Mouse (Mus musculus) MEL (cell line): Measurements from ENCODE around the gene Rgs13. TPM values are rescaled to one million over a fixed set of nuclear protein-coding genes. Genes with fewer than 3 reads are reported as not detected.

ENCODE experiments used
- DNase-seq: peaks from one replicate; pipeline ENCODE4 v3.0.0; 2011; ENCODE audit warnings: low read depth, low spot score
- H3K27ac ChIP-seq: 2 replicates; pipeline ENCODE4 v1.5.1; 2012; ENCODE audit warnings: low read depth, mild to moderate bottlenecking, control low read depth, low read length, moderate library complexity; ENCODE audit not compliant: control insufficient read depth
- H3K27me3 ChIP-seq, 2 experiments: fragments of 150-350 bp in 1 of 2; sonication (generic) in 1 of 2; 2 replicates each; pipeline ENCODE4 v1.6.1; 2012; ENCODE audit warnings: low read length in 2 of 2, mild to moderate bottlenecking in 2 of 2, improper control_type of control experiment in 1 of 2, moderate library complexity in 1 of 2; ENCODE audit not compliant: insufficient read depth in 2 of 2, control insufficient read depth in 1 of 2
- H3K36me3 ChIP-seq, 2 experiments: 2 replicates each; pipeline ENCODE4 v1.6.1; 2012 to 2014; ENCODE audit warnings: low read length in 2 of 2, improper control_type of control experiment in 1 of 2, inconsistent platforms in 1 of 2, mild to moderate bottlenecking in 1 of 2; ENCODE audit not compliant: insufficient read depth in 2 of 2, control insufficient read depth in 1 of 2
- H3K4me1 ChIP-seq, 2 experiments: fragments of 150-350 bp in 1 of 2; sonication (generic) in 1 of 2; 2 replicates each; pipeline ENCODE4 v1.6.1; 2012; ENCODE audit warnings: low read length in 2 of 2, improper control_type of control experiment in 1 of 2, mild to moderate bottlenecking in 1 of 2; ENCODE audit not compliant: insufficient read depth in 2 of 2, control insufficient read depth in 1 of 2
- H3K4me3 ChIP-seq, 2 experiments: fragments of 150-350 bp in 1 of 2; sonication (generic) in 1 of 2; 2 replicates each; pipeline ENCODE4 v1.5.1; 2012; ENCODE audit warnings: low read depth in 2 of 2, low read length in 2 of 2, mild to moderate bottlenecking in 2 of 2, moderate library complexity in 2 of 2, control low read depth in 1 of 2, improper control_type of control experiment in 1 of 2; ENCODE audit not compliant: control insufficient read depth in 1 of 2, insufficient read depth in 1 of 2
- H3K79me2 ChIP-seq: 2 replicates; pipeline ENCODE4 v1.6.1; 2012; ENCODE audit warnings: mild to moderate bottlenecking, low read length, moderate library complexity; ENCODE audit not compliant: control insufficient read depth, poor library complexity, insufficient read depth
- H3K9ac ChIP-seq: 2 replicates; pipeline ENCODE4 v1.6.1; 2012; ENCODE audit warnings: low read depth, mild to moderate bottlenecking, control low read depth, low read length, moderate library complexity; ENCODE audit not compliant: control insufficient read depth, poor library complexity, severe bottlenecking
- H3K9me3 ChIP-seq: fragments of 150-350 bp; sonication (generic); replicated peaks from 2 replicates; pipeline ENCODE4 v1.6.1; 2012; ENCODE audit warnings: mild to moderate bottlenecking, low read length, improper control_type of control experiment, moderate library complexity; ENCODE audit not compliant: insufficient read depth
- CHD1 ChIP-seq: IDR thresholded peaks from 2 replicates; pipeline ENCODE4 v1.6.1; 2012; ENCODE audit warnings: low read depth, mild to moderate bottlenecking, inconsistent platforms, low read length, improper control_type of control experiment
- CHD2 ChIP-seq: IDR thresholded peaks from 2 replicates; pipeline ENCODE4 v1.6.1; 2011; ENCODE audit warnings: low read length, improper control_type of control experiment
- E2F4 ChIP-seq: IDR thresholded peaks from 2 replicates; pipeline ENCODE4 v1.6.1; 2011; ENCODE audit warnings: low read depth, low read length, improper control_type of control experiment, borderline replicate concordance
- EP300 ChIP-seq, 2 experiments: IDR thresholded peaks; 2 replicates each; pipeline ENCODE4 v1.6.1; 2011; ENCODE audit warnings: improper control_type of control experiment in 2 of 2, low read length in 2 of 2, low read depth in 1 of 2, mild to moderate bottlenecking in 1 of 2
- ETS1 ChIP-seq: IDR thresholded peaks from 2 replicates; pipeline ENCODE4 v1.6.1; 2012; ENCODE audit warnings: low read depth, mild to moderate bottlenecking, inconsistent platforms, low read length, improper control_type of control experiment, moderate library complexity
- GABPA ChIP-seq: IDR thresholded peaks from 2 replicates; pipeline ENCODE4 v1.6.1; 2012; ENCODE audit warnings: low read depth, mild to moderate bottlenecking, inconsistent platforms, low read length, improper control_type of control experiment, moderate library complexity
- JUND ChIP-seq: IDR thresholded peaks from 2 replicates; pipeline ENCODE4 v1.6.1; 2011; ENCODE audit warnings: low read depth, mild to moderate bottlenecking, improper control_type of control experiment, low read length
- KAT2A ChIP-seq: conservative IDR thresholded peaks from 2 replicates; pipeline ENCODE4 v1.6.1; 2012; ENCODE audit warnings: low read depth, low read length, improper control_type of control experiment, inconsistent platforms
- MAX ChIP-seq: IDR thresholded peaks from 2 replicates; pipeline ENCODE4 v1.6.1; 2011; ENCODE audit warnings: low read length, improper control_type of control experiment
- MXI1 ChIP-seq: IDR thresholded peaks from 2 replicates; pipeline ENCODE4 v1.6.1; 2011; ENCODE audit warnings: mild to moderate bottlenecking, low read depth, low read length, improper control_type of control experiment
- MYC ChIP-seq: IDR thresholded peaks from 2 replicates; pipeline ENCODE4 v1.6.1; 2011; ENCODE audit warnings: low read depth, mild to moderate bottlenecking, low read length, improper control_type of control experiment, moderate library complexity
- POLR2A ChIP-seq, 2 experiments: IDR thresholded peaks; 2 replicates each; pipeline ENCODE4 v1.6.1; 2011 to 2012; ENCODE audit warnings: low read length in 2 of 2, mild to moderate bottlenecking in 2 of 2, control low read depth in 1 of 2, improper control_type of control experiment in 1 of 2, low read depth in 1 of 2, moderate library complexity in 1 of 2; ENCODE audit not compliant: control insufficient read depth in 1 of 2, insufficient read depth in 1 of 2, poor library complexity in 1 of 2
- POLR2AphosphoS2 ChIP-seq: IDR thresholded peaks from 2 replicates; pipeline ENCODE4 v1.6.1; 2011; ENCODE audit warnings: low read length, improper control_type of control experiment
- POLR2AphosphoS5 ChIP-seq: IDR thresholded peaks from 2 replicates; pipeline ENCODE4 v1.6.1; 2012; ENCODE audit warnings: low read depth, borderline replicate concordance, mild to moderate bottlenecking, inconsistent platforms, low read length, moderate library complexity, mixed read lengths
- SIN3A ChIP-seq: IDR thresholded peaks from 2 replicates; pipeline ENCODE4 v1.6.1; 2012; ENCODE audit warnings: low read length, improper control_type of control experiment, inconsistent platforms
- TAL1 ChIP-seq: IDR thresholded peaks from 2 replicates; pipeline ENCODE4 v1.6.1; 2012; ENCODE audit warnings: mild to moderate bottlenecking, inconsistent platforms, low read length, moderate library complexity, mixed read lengths
- UBTF ChIP-seq: IDR thresholded peaks from 2 replicates; pipeline ENCODE4 v1.6.1; 2012; ENCODE audit warnings: low read depth, mild to moderate bottlenecking, inconsistent platforms, low read length, improper control_type of control experiment, moderate library complexity, borderline replicate concordance; ENCODE audit not compliant: insufficient read depth
- USF1 ChIP-seq: IDR thresholded peaks from 2 replicates; pipeline ENCODE4 v1.6.1; 2014; ENCODE audit warnings: low read depth, mild to moderate bottlenecking, inconsistent platforms, low read length, improper control_type of control experiment, moderate library complexity
- ZKSCAN1 ChIP-seq: IDR thresholded peaks from 2 replicates; pipeline ENCODE4 v1.6.1; 2012; ENCODE audit warnings: low read depth, mild to moderate bottlenecking, inconsistent platforms, low read length, improper control_type of control experiment, moderate library complexity
- ZMIZ1 ChIP-seq: IDR thresholded peaks from 2 replicates; pipeline ENCODE4 v1.6.1; 2012; ENCODE audit warnings: low read depth, mild to moderate bottlenecking, inconsistent platforms, low read length, improper control_type of control experiment, moderate library complexity
- polyA plus RNA-seq, 2 experiments: library from polyadenylated mRNA; stranded (reverse) in 1 of 2; unstranded in 1 of 2; fragments of >175 nt in 1 of 2; fragments of >200 nt in 1 of 2; gene quantifications; 2 replicates each; pipeline versions ENCODE4 v1.2.1 to v1.2.4; 2012; ENCODE audit warnings: low replicate concordance in 2 of 2, low read depth in 1 of 2; ENCODE audit not compliant: insufficient read length in 2 of 2, insufficient read depth in 1 of 2, missing spikeins in 1 of 2
- total RNA-seq: library from RNA; depleted of rRNA; stranded (reverse); fragments of 300-350 nt; gene quantifications from 2 replicates; pipeline ENCODE4 v1.2.3, GENCODE M21; 2012

Rgs13 gene
- total and polyA plus RNA-seq, 3 experiments = not detected

DNA sequence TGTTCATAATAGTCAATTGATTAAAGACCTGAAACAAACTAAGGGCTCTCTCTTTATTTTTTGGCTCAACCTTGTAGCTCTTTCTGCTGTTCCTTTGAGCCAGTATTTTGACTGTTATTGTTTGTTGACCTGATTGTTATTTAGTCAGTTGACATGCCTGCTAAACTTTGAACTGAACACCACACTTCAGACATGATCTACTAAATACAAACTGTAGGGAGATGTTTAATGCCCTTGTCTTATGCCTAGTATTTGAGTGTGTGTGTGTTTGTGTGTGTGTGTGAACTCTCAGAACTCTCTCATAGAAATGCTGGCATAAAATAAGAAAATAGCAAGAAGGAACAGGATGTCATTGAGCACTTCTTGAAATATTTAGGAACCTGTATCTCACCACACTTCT lies 448 bp upstream of the Rgs13 start:
- no peak overlapping the region for H3K9ac ChIP-seq
- H3K4me3 ChIP-seq = no peak overlapping the region
- peaks cover 0 to 7% of the 10 kb centered on the region in 2 experiments; a peak in 2 of 4 replicates for H3K36me3 ChIP-seq
- DNase-seq = no peak
- H3K79me2 ChIP-seq = no peaks in the 10 kb centered on the region
- no peak overlapping the region for H3K27ac ChIP-seq
- TF ChIP-seq CHD2 = no peak
- TF ChIP-seq POLR2AphosphoS2 = no peak
- TF ChIP-seq POLR2AphosphoS5 = no peak
- no peak for TF ChIP-seq TAL1
- TF ChIP-seq ETS1 = no peak
- TF ChIP-seq ZMIZ1 = no peak
- no peak for TF ChIP-seq UBTF
- TF ChIP-seq MYC = no peak
- no peak for TF ChIP-seq MAX
- TF ChIP-seq EP300 (IDR thresholded peaks at IDR 0.05; ENCODE audit: low read depth in 1 of 2, low read length in 2 of 2) = no peak
- no peak for TF ChIP-seq CHD1
- no peak for TF ChIP-seq GABPA
- H3K27me3 ChIP-seq = no peaks in the 10 kb centered on the region
- no peaks in the 10 kb centered on the region for H3K9me3 ChIP-seq
- no peaks in the 10 kb centered on the region; a peak in 1 of 4 replicates for H3K4me1 ChIP-seq

DNA sequence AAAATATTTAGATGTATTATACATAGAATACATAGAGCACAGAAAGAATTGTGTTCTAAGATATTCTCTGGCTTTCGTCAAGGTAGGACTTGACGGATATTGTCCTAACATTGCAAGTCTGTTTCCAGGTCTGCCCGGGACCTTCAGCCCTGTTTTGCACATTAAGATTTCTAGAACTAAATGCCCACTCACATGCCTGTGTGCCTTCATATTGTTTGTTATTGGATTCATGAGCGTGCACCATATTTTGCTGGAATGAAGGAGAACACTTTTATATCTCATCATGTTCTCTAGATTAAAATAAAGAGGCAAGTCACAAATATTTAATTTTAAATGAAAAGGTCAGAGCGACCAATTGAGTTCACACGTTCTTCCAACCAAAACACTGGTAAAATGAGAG lies 2.4 kb downstream of the Rgs13 start:
- no peak overlapping the region for H3K9ac ChIP-seq
- no peaks in the 10 kb centered on the region for H3K79me2 ChIP-seq

DNA sequence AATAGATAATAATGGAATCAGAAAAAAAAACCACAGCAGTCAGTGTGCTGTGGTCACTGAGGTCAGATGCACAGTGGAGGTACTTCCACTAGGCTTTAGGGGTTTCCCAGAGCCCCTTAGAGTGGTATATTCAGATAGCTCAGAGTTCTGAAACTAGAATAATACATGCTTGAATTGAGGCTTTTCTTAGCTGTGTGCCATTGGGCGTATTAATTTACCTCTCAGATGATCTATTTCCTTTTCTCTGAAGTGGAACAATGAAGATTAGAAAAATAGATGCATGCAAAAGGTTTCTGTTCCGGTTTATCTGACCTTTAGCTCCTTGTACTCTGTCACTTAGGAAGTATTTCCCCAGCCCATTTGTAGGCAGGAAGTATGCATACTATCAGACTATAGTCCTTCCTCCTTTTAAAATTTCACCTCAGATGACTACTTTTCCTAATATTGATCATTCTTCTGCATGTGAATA lies 3.6 kb downstream of the Rgs13 start:
- no peak for DNase-seq
- H3K27ac ChIP-seq = no peak overlapping the region

More for the DNA sequence above, 2.4 kb downstream of the Rgs13 start:
- Histone ChIP-seq H3K4me3 (no peak overlapping the region), H3K27ac (no peak overlapping the region), H3K36me3 (peaks cover 0 to 7% of the 10 kb centered on the region in 2 experiments; a peak in 2 of 4 replicates), H3K27me3 (no peaks in the 10 kb centered on the region), H3K9me3 (no peaks in the 10 kb centered on the region), H3K4me1 (no peaks in the 10 kb centered on the region; a peak in 1 of 4 replicates)
- no peak for DNase-seq
- TF ChIP-seq USF1 (no peak), TAL1 (no peak), MXI1 (no peak), POLR2A (IDR thresholded peaks at IDR 0.05; ENCODE audit: control insufficient read depth in 1 of 2, insufficient read depth in 1 of 2, low read depth in 1 of 2, low read length in 2 of 2, poor library complexity in 1 of 2) (no peak)

More for the DNA sequence above, 3.6 kb downstream of the Rgs13 start:
- Histone ChIP-seq H3K9me3 (no peaks in the 10 kb centered on the region), H3K4me3 (no peak overlapping the region), H3K4me1 (no peaks in the 10 kb centered on the region; a peak in 1 of 4 replicates), H3K9ac (no peak overlapping the region), H3K27me3 (no peaks in the 10 kb centered on the region), H3K36me3 (peaks cover 0 to 7% of the 10 kb centered on the region in 2 experiments; a peak in 2 of 4 replicates)
- TF ChIP-seq SIN3A (no peak), EP300 (IDR thresholded peaks at IDR 0.05; ENCODE audit: low read depth in 1 of 2, low read length in 2 of 2) (no peak), USF1 (no peak), ZKSCAN1 (no peak), E2F4 (no peak), JUND (no peak), KAT2A (no peak)
- TF ChIP-seq, all 39 proteins: peak for 0
- H3K79me2 ChIP-seq = no peaks in the 10 kb centered on the region
